Comparison of ENCODE assay signal across 9 mouse cellular contexts in the genomic region with DNA sequence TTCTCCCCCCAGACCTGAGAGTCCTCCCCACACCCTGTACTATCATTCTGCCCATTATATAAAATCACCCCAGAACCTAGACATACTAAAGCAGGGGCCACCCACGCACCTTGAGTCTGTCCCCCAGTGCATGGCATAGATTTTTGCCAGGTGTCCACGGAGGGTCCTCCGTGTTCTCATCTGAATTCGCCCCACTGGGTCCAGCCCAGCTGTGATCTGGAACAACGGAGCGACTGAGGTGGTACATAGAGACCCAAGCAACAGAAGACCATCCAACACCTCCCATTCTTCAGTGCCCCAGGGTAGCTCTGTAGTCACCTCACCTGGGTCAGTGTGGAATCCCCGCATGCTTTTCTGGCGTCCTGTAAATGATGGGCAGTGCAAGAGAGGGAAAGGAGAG. TPM values are rescaled to one million over a fixed set of nuclear protein-coding genes. Genes with fewer than 3 reads are reported as not detected.
DNase-seq lines count a peak whose midpoint lies in the region; ATAC-seq and TF ChIP-seq lines count a peak whose summit lies in the region.
"Had no signal": no experiment of that assay in that cellular context is flagged by ENCODE, and none has a peak within 500 bp of the region (broad histone marks: within the 10 kb centered on the region; RNA-seq: fewer than 3 reads in every experiment).

No protein-coding gene starts in this region.

- H3K36me3 ChIP-seq in embryonic facial prominence, embryonic 13.5 days: peaks cover 51% of the 10 kb centered on the region
- H3K36me3 ChIP-seq in intestine, embryonic 14.5 days (ENCODE audit: control insufficient read depth, insufficient read depth, low read length): peaks cover 50% of the 10 kb centered on the region
- peaks cover 43% of the 10 kb centered on the region for H3K36me3 ChIP-seq in midbrain, postnatal 0 days (ENCODE audit: insufficient read depth, low read length)

- no peak for TF ChIP-seq CTCF in midbrain, postnatal 0 days (IDR thresholded peaks at IDR 0.05)

- no peaks in the 10 kb centered on the region for H3K9me3 ChIP-seq in embryonic facial prominence, embryonic 13.5 days
- H3K9me3 ChIP-seq in intestine, embryonic 14.5 days (ENCODE audit: control insufficient read depth, low read length): no peaks in the 10 kb centered on the region
- H3K9me3 ChIP-seq in midbrain, postnatal 0 days (ENCODE audit: low read length): no peaks in the 10 kb centered on the region

- H3K4me2 ChIP-seq in embryonic facial prominence, embryonic 13.5 days: peak overlapping the region; percentile 97
- peak overlapping the region; percentile 83 for H3K4me2 ChIP-seq in intestine, embryonic 14.5 days (ENCODE audit: low read length)
- H3K4me2 ChIP-seq in midbrain, postnatal 0 days (ENCODE audit: low read depth, low read length, poor library complexity, severe bottlenecking): peak overlapping the region; percentile 91

- H3K4me3 ChIP-seq in embryonic facial prominence, embryonic 13.5 days: peak overlapping the region; percentile 91
- peak overlapping the region; percentile 84 for H3K4me3 ChIP-seq in intestine, embryonic 14.5 days (ENCODE audit: low read depth, low read length)
- peak overlapping the region; percentile 83 for H3K4me3 ChIP-seq in midbrain, postnatal 0 days (ENCODE audit: low read depth, low read length)

- peak overlapping the region; percentile 94 for H3K9ac ChIP-seq in embryonic facial prominence, embryonic 13.5 days
- peak overlapping the region; percentile 82 for H3K9ac ChIP-seq in intestine, embryonic 14.5 days (ENCODE audit: low read length)
- H3K9ac ChIP-seq in midbrain, postnatal 0 days (replicated peaks; ENCODE audit: low read length, poor library complexity, severe bottlenecking): peak overlapping the region; percentile 95

- H3K4me1 ChIP-seq in embryonic facial prominence, embryonic 13.5 days: peaks cover 23% of the 10 kb centered on the region
- H3K4me1 ChIP-seq in intestine, embryonic 14.5 days (replicated peaks; ENCODE audit: control insufficient read depth, insufficient read depth, low read length): peaks cover 9% of the 10 kb centered on the region; the same call in 1 of the 2 replicates
- no peaks in the 10 kb centered on the region; the same call in 1 of the 2 replicates for H3K4me1 ChIP-seq in midbrain, postnatal 0 days (ENCODE audit: insufficient read depth, low read length)

- no peak for ATAC-seq in embryonic facial prominence, embryonic 13.5 days (ENCODE audit: insufficient number of reproducible peaks, insufficient read depth, low FRiP score, low TSS enrichment, low read depth)
- no peak for ATAC-seq in intestine, embryonic 14.5 days (replicated peaks; ENCODE audit: low FRiP score, low TSS enrichment, low read depth)
- ATAC-seq in midbrain, postnatal 0 days (ENCODE audit: low FRiP score): no peak
- no peak for ATAC-seq in inflammation-experienced regulatory T-cells, adult 6 months
- no peak for ATAC-seq in megakaryocyte progenitor cell, adult 5-6 weeks (replicated peaks; ENCODE audit: poor library complexity)

- peak; percentile 12 for DNase-seq in kidney, postnatal 10 days
- DNase-seq in kidney, postnatal 36 days: no peak
- no peak for DNase-seq in intestine, embryonic 14.5 days (ENCODE audit: low spot score)
- DNase-seq in midbrain, postnatal 0 days (ENCODE audit: low spot score): no peak
- DNase-seq in gastrocnemius, adult 8-10 months (ENCODE audit: low spot score in 2 of 2): no peak

- 69% methylated on average over 8 of the region's 8 CpGs for WGBS in embryonic facial prominence, embryonic 13.5 days
- 74% methylated on average over 8 of the region's 8 CpGs for WGBS in intestine, embryonic 14.5 days
- WGBS in midbrain, postnatal 0 days: 71% methylated on average over 8 of the region's 8 CpGs

- no peaks in the 10 kb centered on the region for H3K27me3 ChIP-seq in embryonic facial prominence, embryonic 13.5 days
- no peaks in the 10 kb centered on the region for H3K27me3 ChIP-seq in intestine, embryonic 14.5 days (replicated peaks; ENCODE audit: control insufficient read depth, insufficient read depth, low read length)
- H3K27me3 ChIP-seq in midbrain, postnatal 0 days (ENCODE audit: insufficient read depth, low read length): no peaks in the 10 kb centered on the region

- peak overlapping the region; percentile 93 for H3K27ac ChIP-seq in embryonic facial prominence, embryonic 13.5 days
- H3K27ac ChIP-seq in intestine, embryonic 14.5 days (ENCODE audit: low read depth): peak overlapping the region; percentile 88
- peak overlapping the region; percentile 98 for H3K27ac ChIP-seq in midbrain, postnatal 0 days (ENCODE audit: low read depth, low read length)

RNA-seq across cellular contexts. Expression of a gene that starts 3.0 kb away (rescaled TPM):
- polyA plus RNA-seq in embryonic facial prominence, embryonic 13.5 days (2015; fragmentation: Nextera tagmentation; extraction: Ambion mirVana): not detected in 2 replicates
- 0.71 and 0.80 TPM in 2 replicates for polyA plus RNA-seq in intestine, embryonic 14.5 days (2014; fragmentation: Nextera tagmentation; extraction: Ambion mirVana)
- not detected in 2 replicates for total RNA-seq in midbrain, postnatal 0 days (2014; rRNA removed)
- polyA plus RNA-seq in midbrain, postnatal 0 days (2015; fragmentation: Nextera tagmentation; extraction: Ambion mirVana): not detected in 2 replicates
- total RNA-seq in gastrocnemius, adult 8-10 months (2022): not detected
- polyA plus RNA-seq in inflammation-experienced regulatory T-cells, adult 6 months (2017; shearing (Covaris generic)): not detected
- not detected in 2 replicates for total RNA-seq in megakaryocyte progenitor cell, adult 5-6 weeks (2015)
- total RNA-seq in megakaryocyte progenitor cell, adult 5-6 weeks (2017): not detected in 2 replicates
- total RNA-seq: granulocyte monocyte progenitor cell, adult 5-6 weeks had no signal

RNA-seq across cellular contexts. Expression of a gene that starts 3.2 kb away (rescaled TPM):
- 360 and 396 TPM in 2 replicates for polyA plus RNA-seq in embryonic facial prominence, embryonic 13.5 days (2015; fragmentation: Nextera tagmentation; extraction: Ambion mirVana)
- 390 and 430 TPM in 2 replicates for polyA plus RNA-seq in intestine, embryonic 14.5 days (2014; fragmentation: Nextera tagmentation; extraction: Ambion mirVana)
- total RNA-seq in midbrain, postnatal 0 days (2014; rRNA removed): 1,154 and 1,456 TPM in 2 replicates
- polyA plus RNA-seq in midbrain, postnatal 0 days (2015; fragmentation: Nextera tagmentation; extraction: Ambion mirVana): 590 and 632 TPM in 2 replicates
- total RNA-seq in gastrocnemius, adult 8-10 months (2022): 100 to 1,000 TPM; 118 to 137 (median 128) TPM
- 10 to 100 TPM; 63.1 to 85.4 (median 72.9) TPM for polyA plus RNA-seq in inflammation-experienced regulatory T-cells, adult 6 months (2017; shearing (Covaris generic))
- total RNA-seq in megakaryocyte progenitor cell, adult 5-6 weeks (2015): 193 and 223 TPM in 2 replicates
- 187 and 251 TPM in 2 replicates for total RNA-seq in megakaryocyte progenitor cell, adult 5-6 weeks (2017)

RNA-seq across cellular contexts. Expression of a gene that starts 11.7 kb away (rescaled TPM):
- polyA plus RNA-seq in embryonic facial prominence, embryonic 13.5 days (2015; fragmentation: Nextera tagmentation; extraction: Ambion mirVana): 16.3 and 17.1 TPM in 2 replicates
- polyA plus RNA-seq in intestine, embryonic 14.5 days (2014; fragmentation: Nextera tagmentation; extraction: Ambion mirVana): 12.1 and 13.5 TPM in 2 replicates
- 23.6 and 30.8 TPM in 2 replicates for total RNA-seq in midbrain, postnatal 0 days (2014; rRNA removed)
- polyA plus RNA-seq in midbrain, postnatal 0 days (2015; fragmentation: Nextera tagmentation; extraction: Ambion mirVana): 16.3 and 17.8 TPM in 2 replicates
- 10 to 100 TPM; 21.2 to 25.5 (median 22.6) TPM for total RNA-seq in gastrocnemius, adult 8-10 months (2022)
- polyA plus RNA-seq in inflammation-experienced regulatory T-cells, adult 6 months (2017; shearing (Covaris generic)): 10 to 100 TPM; 14.0 to 33.6 (median 31.4) TPM
- 7.1 and 8.6 TPM in 2 replicates for total RNA-seq in megakaryocyte progenitor cell, adult 5-6 weeks (2015)
- total RNA-seq in megakaryocyte progenitor cell, adult 5-6 weeks (2017): 4.7 and 7.2 TPM in 2 replicates

RNA-seq across cellular contexts. Expression of a gene that starts 23.2 kb away (rescaled TPM):
- polyA plus RNA-seq in embryonic facial prominence, embryonic 13.5 days (2015; fragmentation: Nextera tagmentation; extraction: Ambion mirVana): 2.8 and 4.5 TPM in 2 replicates
- polyA plus RNA-seq in intestine, embryonic 14.5 days (2014; fragmentation: Nextera tagmentation; extraction: Ambion mirVana): 3.5 and 6.7 TPM in 2 replicates
- total RNA-seq in midbrain, postnatal 0 days (2014; rRNA removed): 248 and 270 TPM in 2 replicates
- 264 and 287 TPM in 2 replicates for polyA plus RNA-seq in midbrain, postnatal 0 days (2015; fragmentation: Nextera tagmentation; extraction: Ambion mirVana)
- total RNA-seq in gastrocnemius, adult 8-10 months (2022): not detected
- not detected for polyA plus RNA-seq in inflammation-experienced regulatory T-cells, adult 6 months (2017; shearing (Covaris generic))
- total RNA-seq in megakaryocyte progenitor cell, adult 5-6 weeks (2015): not detected in 2 replicates
- not detected in 2 replicates for total RNA-seq in megakaryocyte progenitor cell, adult 5-6 weeks (2017)
- total RNA-seq: granulocyte monocyte progenitor cell, adult 5-6 weeks had no signal

RNA-seq across cellular contexts. Expression of a gene that starts 27.8 kb away (rescaled TPM):
- 48.0 and 56.2 TPM in 2 replicates for polyA plus RNA-seq in embryonic facial prominence, embryonic 13.5 days (2015; fragmentation: Nextera tagmentation; extraction: Ambion mirVana)
- 58.8 and 65.1 TPM in 2 replicates for polyA plus RNA-seq in intestine, embryonic 14.5 days (2014; fragmentation: Nextera tagmentation; extraction: Ambion mirVana)
- 73.2 and 95.3 TPM in 2 replicates for total RNA-seq in midbrain, postnatal 0 days (2014; rRNA removed)
- 91.5 and 95.6 TPM in 2 replicates for polyA plus RNA-seq in midbrain, postnatal 0 days (2015; fragmentation: Nextera tagmentation; extraction: Ambion mirVana)
- 10 to 100 TPM; 10.5 to 11.7 (median 11.2) TPM for total RNA-seq in gastrocnemius, adult 8-10 months (2022)
- polyA plus RNA-seq in inflammation-experienced regulatory T-cells, adult 6 months (2017; shearing (Covaris generic)): 10 to 100 TPM; 51.1 to 61.5 (median 59.1) TPM
- total RNA-seq in megakaryocyte progenitor cell, adult 5-6 weeks (2015): 31.9 and 35.0 TPM in 2 replicates
- 22.7 and 29.2 TPM in 2 replicates for total RNA-seq in megakaryocyte progenitor cell, adult 5-6 weeks (2017)
